Mouse (Mus musculus) megakaryocyte, embryonic 14.5 days (primary cell): Measurements from ENCODE around the gene Abca13. TPM values are rescaled to one million over a fixed set of nuclear protein-coding genes. Genes with fewer than 3 reads are reported as not detected.
"Not testable (repeated sequence)": the region's sequence is repeated elsewhere in the genome, so short reads cannot be mapped to it uniquely, and the experiment has no call there.

Source experiments
- H3K27me3 ChIP-seq: replicated peaks from 2 replicates; pipeline ENCODE3; 2012; ENCODE audit warnings: inconsistent platforms
- H3K36me3 ChIP-seq: replicated peaks from 2 replicates; pipeline ENCODE3; 2012; ENCODE audit warnings: low read length, inconsistent platforms, mixed read lengths
- H3K4me1 ChIP-seq: 2 replicates; pipeline ENCODE4 v1.6.1; 2012; ENCODE audit warnings: inconsistent platforms
- H3K4me3 ChIP-seq: replicated peaks from 2 replicates; pipeline ENCODE3; 2012; ENCODE audit warnings: moderate library complexity, mild to moderate bottlenecking, inconsistent platforms
- H3K9me3 ChIP-seq: 2 replicates; pipeline ENCODE4 v1.6.1; 2012; ENCODE audit warnings: inconsistent platforms
- FLI1 ChIP-seq: IDR thresholded peaks from 2 replicates; pipeline ENCODE4 v1.6.1; 2012; ENCODE audit warnings: low read length, inconsistent platforms, mixed read lengths
- GATA1 ChIP-seq: IDR thresholded peaks from 3 replicates; pipeline ENCODE4 v1.6.1; 2012; ENCODE audit warnings: mixed read lengths, low read length, inconsistent platforms, borderline replicate concordance
- polyA plus RNA-seq: library from polyadenylated mRNA; stranded (reverse); fragments of >175 nt; gene quantifications from 2 replicates; pipeline ENCODE4 v1.2.3, GENCODE M21; 2012; ENCODE audit warnings: low replicate concordance; ENCODE audit not compliant: insufficient read depth

Abca13 gene
- 0.96 TPM in 1 of 2 replicates, not detected in the other for polyA plus RNA-seq

DNA sequence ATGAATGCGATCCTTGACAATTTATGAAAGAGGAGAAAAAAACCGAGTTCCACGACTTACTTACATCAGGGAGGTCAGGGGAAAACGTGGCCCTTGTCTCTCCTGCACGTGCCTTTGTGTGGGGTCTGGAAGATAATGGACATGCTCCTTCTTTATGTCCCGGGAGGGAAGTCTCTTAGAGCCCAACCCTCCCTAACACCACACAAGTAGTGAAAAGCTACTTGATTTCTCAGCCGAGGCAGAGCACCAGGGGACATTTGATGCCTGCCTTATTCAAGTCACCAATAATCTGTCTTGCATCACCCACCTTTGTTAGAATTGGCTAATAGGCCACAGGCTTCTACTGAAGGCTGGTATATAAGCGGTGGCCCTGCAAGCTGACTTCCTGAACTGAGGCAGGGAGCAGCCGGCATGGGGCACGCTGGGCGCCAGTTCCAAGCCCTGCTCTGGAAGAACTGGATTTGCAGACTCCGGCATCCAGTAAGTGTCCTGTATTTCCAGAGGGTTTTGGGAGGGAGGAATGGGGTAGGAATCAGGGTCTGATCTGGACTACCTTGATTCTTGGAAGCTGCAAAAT, at the start of gene Abca13:
Gene Abca13 (plus strand): TSS at position 388 of the 577 bp plus-strand sequence.
- TF ChIP-seq GATA1 (no peak), FLI1 (no peak)
- H3K27me3 ChIP-seq: no peaks in the 10 kb centered on the region
- peaks cover 10% of the 10 kb centered on the region for H3K4me1 ChIP-seq
- H3K4me3 ChIP-seq: no peak within 1 kb of the TSS
- H3K36me3 ChIP-seq: no peaks in the 10 kb centered on the region
- peaks cover 11% of the 10 kb centered on the region for H3K9me3 ChIP-seq

DNA sequence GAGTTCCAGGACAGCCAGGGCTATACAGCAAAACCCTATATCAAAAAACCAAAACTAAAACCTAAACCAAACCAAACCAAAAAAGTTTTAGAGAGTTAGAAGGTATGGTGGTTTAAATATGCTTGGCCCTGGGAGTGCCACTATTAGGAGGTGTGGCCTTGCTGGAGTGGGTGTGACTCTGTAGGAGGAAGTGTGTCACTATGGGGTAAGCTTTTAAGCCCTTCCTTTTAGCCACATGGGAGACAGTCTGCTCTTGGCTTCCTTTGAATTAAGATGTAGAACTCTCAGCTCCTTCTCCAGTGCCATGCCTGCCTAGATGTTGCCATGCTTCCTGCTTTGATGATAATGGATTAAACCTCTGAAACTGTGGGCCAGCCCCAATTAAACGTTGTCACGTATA, 46.6 kb upstream of the Abca13 start:
- H3K9me3 ChIP-seq: no peaks in the 10 kb centered on the region; the same call in 1 of the 2 replicates
- H3K36me3 ChIP-seq: no peaks in the 10 kb centered on the region
- H3K4me3 ChIP-seq: no peak overlapping the region
- H3K27me3 ChIP-seq: peaks cover 2% of the 10 kb centered on the region
- TF ChIP-seq FLI1 (no peak), GATA1 (no peak)
- no peaks in the 10 kb centered on the region for H3K4me1 ChIP-seq

DNA sequence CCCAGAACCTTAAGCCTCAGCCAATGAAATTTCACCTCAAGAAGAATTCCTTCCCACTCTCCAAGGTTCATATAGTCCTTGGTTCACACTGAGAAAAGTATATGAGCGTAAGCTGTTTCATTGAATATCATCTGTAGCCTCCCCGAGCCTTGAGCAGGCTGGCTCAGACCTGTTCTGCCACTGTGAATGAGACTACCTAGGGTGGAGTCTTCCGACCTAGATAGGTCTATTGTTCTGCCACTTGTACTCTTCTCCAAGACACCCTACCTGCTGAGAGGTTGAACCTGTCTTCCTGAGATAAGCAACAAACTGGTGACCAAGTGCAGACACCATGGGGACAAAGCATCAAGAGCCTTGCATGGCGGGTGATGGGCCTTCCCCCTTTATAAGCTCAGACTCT, 45.6 kb upstream of the Abca13 start:
- peaks cover 2% of the 10 kb centered on the region for H3K27me3 ChIP-seq
- no peak overlapping the region for H3K4me3 ChIP-seq
- H3K9me3 ChIP-seq: no peaks in the 10 kb centered on the region; the same call in none of the 2 replicates
- TF ChIP-seq GATA1: no peak
- no peak for TF ChIP-seq FLI1
- H3K4me1 ChIP-seq: no peaks in the 10 kb centered on the region
- no peaks in the 10 kb centered on the region for H3K36me3 ChIP-seq

DNA sequence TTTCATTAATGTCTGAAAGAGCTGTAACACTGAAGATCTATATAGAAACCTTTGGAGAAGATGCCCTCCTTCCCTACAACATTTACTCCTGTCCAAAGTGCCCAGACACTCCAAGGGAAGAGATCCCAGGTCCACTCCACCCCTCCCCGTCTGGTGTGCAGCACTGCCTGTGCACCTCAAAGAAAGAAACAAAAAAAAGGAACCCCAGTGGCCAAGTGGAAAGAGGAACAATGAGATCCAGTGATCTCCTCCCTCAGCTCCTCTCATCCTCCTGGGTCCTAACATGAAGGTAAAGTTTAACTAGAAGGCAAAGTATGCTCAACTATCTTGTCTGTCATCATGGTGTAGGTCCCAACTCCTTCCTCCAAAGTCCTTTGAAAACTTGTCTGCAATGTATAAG, 45.1 kb upstream of the Abca13 start:
- peaks cover under 1% of the 10 kb centered on the region for H3K27me3 ChIP-seq
- H3K36me3 ChIP-seq: no peaks in the 10 kb centered on the region
- H3K4me1 ChIP-seq: no peaks in the 10 kb centered on the region
- no peak overlapping the region for H3K4me3 ChIP-seq
- H3K9me3 ChIP-seq: no peaks in the 10 kb centered on the region; the same call in none of the 2 replicates
- TF ChIP-seq GATA1: no peak
- no peak for TF ChIP-seq FLI1

DNA sequence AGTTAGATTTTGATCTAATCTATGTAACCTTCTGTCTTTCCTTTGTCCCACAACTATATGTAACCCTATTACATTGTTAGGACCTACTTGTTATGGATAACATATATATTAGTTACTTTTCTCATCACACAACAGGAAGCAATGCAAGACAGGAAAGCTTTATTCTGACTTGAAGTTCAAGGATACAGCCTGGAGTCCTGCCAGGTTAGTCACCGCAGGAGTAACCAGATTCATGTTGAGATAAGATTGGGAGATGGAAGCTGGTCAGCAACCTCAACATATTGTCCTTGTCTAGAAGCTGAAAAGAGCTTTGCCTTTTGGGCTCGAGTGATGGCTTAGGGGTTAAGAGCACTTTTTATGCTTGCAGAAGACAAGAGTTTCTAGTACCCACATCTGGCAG, 43.5 kb upstream of the Abca13 start:
- Histone ChIP-seq H3K27me3 (no peaks in the 10 kb centered on the region), H3K4me1 (no peaks in the 10 kb centered on the region), H3K9me3 (no peaks in the 10 kb centered on the region; the same call in none of the 2 replicates), H3K4me3 (no peak overlapping the region), H3K36me3 (no peaks in the 10 kb centered on the region)
- TF ChIP-seq GATA1: no peak
- TF ChIP-seq FLI1: no peak

DNA sequence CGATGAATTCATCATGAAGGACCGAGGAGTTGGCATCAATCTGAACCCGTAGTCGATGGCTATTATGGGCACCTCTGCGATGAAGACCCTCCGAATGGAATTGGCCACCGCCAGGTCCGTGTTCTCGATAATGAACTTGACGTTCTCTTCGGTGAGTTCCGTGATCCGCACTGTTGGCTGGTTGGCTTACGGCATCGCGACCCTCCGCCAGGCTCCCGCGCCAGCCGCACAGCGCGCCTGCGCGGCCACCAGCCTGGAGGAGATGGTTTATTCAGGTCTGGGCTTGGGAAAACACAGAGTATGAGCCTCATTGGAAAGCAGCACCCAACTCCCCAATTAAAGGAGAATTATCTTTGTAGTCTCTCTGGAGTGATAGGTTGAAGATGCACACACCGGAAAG, 41.3 kb upstream of the Abca13 start:
- H3K9me3 ChIP-seq, H3K4me3 ChIP-seq, H3K4me1 ChIP-seq: not testable (repeated sequence)

DNA sequence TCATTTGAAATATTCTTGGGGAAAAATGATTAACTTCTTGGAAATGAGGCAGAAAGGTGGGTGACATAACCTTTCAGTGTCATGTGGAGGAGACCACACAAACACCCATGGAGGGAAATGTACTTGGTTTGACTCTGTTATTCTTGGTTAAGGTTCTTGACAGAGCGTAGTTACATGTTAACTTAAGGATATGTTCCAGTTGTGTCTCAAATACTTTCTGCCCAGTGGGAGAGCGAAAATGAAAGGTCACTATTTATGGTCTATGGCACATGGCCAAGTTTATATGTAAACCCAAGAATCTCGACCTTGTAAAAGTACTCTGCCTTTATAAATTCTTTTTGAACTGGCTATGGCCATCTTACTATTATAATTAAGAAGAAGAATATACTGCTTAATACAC, 31.8 kb upstream of the Abca13 start:
- no peaks in the 10 kb centered on the region for H3K27me3 ChIP-seq
- H3K4me1 ChIP-seq: no peaks in the 10 kb centered on the region
- H3K36me3 ChIP-seq: no peaks in the 10 kb centered on the region
- no peak for TF ChIP-seq GATA1
- no peak for TF ChIP-seq FLI1
- H3K9me3 ChIP-seq: no peaks in the 10 kb centered on the region
- no peak overlapping the region for H3K4me3 ChIP-seq

More for the DNA sequence above, 41.3 kb upstream of the Abca13 start:
- H3K36me3 ChIP-seq, H3K27me3 ChIP-seq: not testable (repeated sequence)

DNA sequence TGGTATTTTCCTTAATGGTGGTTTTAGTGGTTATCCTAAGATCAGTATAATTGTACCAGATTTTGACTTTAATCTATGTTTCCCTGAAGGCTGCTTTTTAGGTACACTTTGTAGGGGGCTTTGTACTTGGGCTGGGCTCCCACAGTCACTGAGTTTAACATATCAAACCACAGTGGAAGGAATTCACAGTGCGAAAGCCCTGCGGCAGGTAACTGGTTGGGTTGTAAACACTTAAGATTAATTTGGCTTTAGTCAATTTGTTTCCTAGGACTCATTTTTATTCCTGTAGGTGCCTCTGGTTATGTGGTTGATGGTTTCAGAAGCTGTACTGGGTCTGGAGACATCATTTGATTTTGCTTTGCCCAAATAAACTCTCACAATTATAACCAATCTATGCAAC, 24.4 kb upstream of the Abca13 start:
- no peaks in the 10 kb centered on the region for H3K36me3 ChIP-seq
- H3K4me1 ChIP-seq: no peaks in the 10 kb centered on the region
- TF ChIP-seq FLI1 (no peak), GATA1 (no peak)
- no peaks in the 10 kb centered on the region for H3K9me3 ChIP-seq
- H3K27me3 ChIP-seq: no peaks in the 10 kb centered on the region
- no peak overlapping the region for H3K4me3 ChIP-seq

DNA sequence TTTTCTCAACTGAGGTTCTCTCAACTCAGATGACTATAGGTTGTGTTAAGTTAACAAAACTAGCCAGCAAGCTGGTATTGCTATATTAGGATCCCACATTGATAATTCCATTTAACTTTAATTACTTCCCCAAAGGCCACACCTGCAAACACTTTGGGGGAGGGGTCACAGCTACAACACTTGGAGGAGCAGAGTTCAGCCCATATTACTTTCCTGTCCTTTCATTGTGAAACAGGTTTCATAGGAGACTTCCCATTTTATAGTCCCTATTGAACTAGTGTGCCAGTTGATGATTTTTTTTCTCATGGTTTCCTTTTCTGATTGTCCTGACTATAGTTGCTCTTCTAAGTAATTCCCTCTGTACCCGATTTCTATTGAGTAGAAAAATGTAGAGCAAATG, 10.3 kb upstream of the Abca13 start:
- Histone ChIP-seq H3K4me1 (no peaks in the 10 kb centered on the region), H3K4me3 (no peak overlapping the region), H3K36me3 (no peaks in the 10 kb centered on the region), H3K27me3 (no peaks in the 10 kb centered on the region), H3K9me3 (0 out of 2 replicates have a peak, but pooled peaks cover 3% of the 10 kb centered on the region)
- TF ChIP-seq FLI1 (no peak), GATA1 (no peak)

DNA sequence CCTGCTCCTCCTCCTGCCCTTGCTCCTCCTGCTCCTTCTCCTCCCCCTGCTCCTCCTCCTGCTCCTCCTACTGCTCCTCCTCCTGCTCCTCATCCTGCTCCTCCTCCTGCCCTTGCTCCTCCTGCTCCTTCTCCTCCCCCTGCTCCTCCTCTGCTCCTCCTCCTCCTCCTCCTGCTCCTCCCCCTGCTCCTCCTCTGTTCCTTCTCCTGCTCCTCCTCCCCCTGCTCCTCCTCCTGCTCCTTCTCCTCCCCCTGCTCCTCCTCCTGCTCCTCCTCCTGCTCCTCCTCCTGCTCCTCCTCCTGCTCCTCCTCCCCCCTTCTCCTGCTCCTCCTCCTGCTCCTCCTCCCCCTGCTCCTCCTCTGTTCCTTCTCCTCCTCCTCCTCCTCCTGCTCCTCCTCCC, 2.3 kb upstream of the Abca13 start:
- not testable (repeated sequence) for H3K36me3 ChIP-seq, H3K4me1 ChIP-seq, H3K4me3 ChIP-seq, H3K27me3 ChIP-seq
- H3K9me3 ChIP-seq: peaks cover 11% of the 10 kb centered on the region

DNA sequence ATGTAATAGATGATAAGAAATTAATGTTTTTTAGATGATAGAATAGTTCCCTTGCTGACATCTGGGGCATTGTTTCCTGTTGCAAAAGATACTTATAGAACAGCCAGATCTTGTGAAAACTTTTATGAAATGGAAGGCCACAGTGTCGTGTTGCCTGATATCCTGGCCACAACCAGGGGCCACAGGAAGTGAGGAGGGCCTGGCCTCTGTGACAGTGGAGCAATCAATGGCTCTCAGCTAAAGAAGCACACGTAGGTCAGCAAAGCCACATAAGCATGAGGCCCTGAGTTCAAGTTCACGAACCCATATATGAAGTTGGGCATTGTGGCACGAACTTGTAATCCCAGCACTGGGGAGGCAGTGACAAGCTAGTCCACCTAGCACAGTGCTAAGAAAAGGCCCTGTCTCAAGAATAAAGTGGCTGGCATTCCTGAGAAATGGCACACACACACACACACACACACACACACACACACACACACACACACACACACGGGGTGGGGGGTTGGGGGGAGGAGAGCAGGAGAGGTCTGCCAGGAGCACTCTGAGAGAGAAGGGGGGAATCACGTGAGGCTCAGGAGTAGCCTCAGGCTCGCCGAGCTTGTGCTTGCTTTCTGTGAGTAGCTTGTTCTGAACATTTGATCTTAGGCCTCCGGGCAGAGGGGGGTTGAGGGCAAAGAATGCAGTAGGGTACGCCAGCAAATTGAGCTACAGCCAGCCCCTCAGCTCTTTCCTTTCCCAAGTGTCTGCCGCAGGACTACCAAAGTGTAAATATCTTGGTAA, 779 bp upstream of the Abca13 start:
- H3K4me3 ChIP-seq: no peak overlapping the region
- H3K27me3 ChIP-seq: no peaks in the 10 kb centered on the region
- peaks cover 11% of the 10 kb centered on the region for H3K9me3 ChIP-seq
- no peaks in the 10 kb centered on the region for H3K36me3 ChIP-seq
- H3K4me1 ChIP-seq: peaks cover 10% of the 10 kb centered on the region
- TF ChIP-seq GATA1 (no peak), FLI1 (no peak)
